Comparison of ENCODE assay signal across 8 mouse cellular contexts in the genomic region with DNA sequence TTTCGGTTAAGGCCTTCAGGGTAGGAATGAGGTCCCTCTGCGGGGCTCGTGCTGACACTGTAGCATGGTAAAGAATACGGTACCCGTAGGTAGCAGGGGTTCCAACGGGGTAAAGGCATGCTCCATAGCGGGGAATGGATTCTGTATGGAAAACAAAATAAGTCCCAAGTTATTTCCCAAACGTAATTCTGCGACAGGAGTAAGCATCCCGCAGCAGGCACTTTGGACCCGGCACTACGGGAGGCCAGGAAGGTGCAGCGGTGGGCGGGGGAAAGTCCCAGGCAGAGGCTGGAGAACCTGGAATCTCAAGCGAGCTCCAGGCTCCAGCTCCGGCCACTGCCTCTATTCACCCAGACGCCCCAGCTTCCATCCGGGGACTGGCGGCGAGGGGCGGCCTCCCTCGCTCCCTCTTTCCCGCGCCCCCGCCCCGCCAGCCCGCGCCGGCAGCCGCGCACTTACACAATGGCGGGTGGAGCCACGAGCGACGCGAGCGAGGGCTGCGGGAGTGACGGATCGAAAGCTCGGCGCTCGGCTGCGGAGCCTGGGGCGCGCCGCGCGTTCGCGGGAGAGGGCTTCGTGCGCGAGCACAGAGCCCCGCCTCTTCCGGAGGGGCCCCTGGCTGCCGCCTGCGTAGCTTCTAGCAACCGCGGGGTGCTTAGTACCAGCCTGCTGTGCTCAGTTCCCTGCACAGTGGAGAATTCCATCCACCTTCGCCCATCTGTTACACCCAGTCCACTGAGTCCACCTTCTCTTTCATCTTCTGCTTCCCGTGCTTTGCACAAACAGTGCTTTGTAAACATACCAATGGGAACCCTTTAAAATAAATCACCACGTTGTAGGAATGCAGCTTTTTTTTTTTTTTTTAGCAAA. TPM values are rescaled to one million over a fixed set of nuclear protein-coding genes. Genes with fewer than 3 reads are reported as not detected.
DNase-seq lines count a peak whose midpoint lies in the region; ATAC-seq lines count a peak whose summit lies in the region.

A gene (minus strand): TSS at position 602 of the 870 bp plus-strand sequence.

- H3K9ac ChIP-seq in forebrain, embryonic 14.5 days (ENCODE audit: low read length), result peak within 1 kb of the TSS; percentile 87
- H3K9ac ChIP-seq in neural tube, embryonic 15.5 days (replicated peaks), result peak within 1 kb of the TSS; percentile 82

- DNase-seq in ES-CJ7 (ENCODE audit: low read depth, low spot score), result peak; percentile 91
- peak; percentile 93 for DNase-seq in cerebellum, adult 11 months
- peak; percentile 98 for DNase-seq in forebrain, embryonic 14.5 days (ENCODE audit: low spot score)
- DNase-seq in heart, postnatal 14 days, result peak; percentile 95 to 96
- DNase-seq in layer of hippocampus, adult 11-12 months (ENCODE audit: low spot score), result peak; percentile 93
- peak; percentile 91 to 93 for DNase-seq in lung, adult 18-20 months
- peak; percentile 92 for DNase-seq in testis, postnatal 14 days (ENCODE audit: low spot score)

- H3K9me3 ChIP-seq in forebrain, embryonic 14.5 days (replicated peaks; ENCODE audit: control insufficient read depth, low read length), result no peaks in the 10 kb centered on the region
- H3K9me3 ChIP-seq in neural tube, embryonic 15.5 days (replicated peaks), result no peaks in the 10 kb centered on the region

- H3K4me2 ChIP-seq in forebrain, embryonic 14.5 days (ENCODE audit: low read length), result peak within 1 kb of the TSS; percentile 56
- H3K4me2 ChIP-seq in neural tube, embryonic 15.5 days, result peak within 1 kb of the TSS; percentile 65

- no peaks in the 10 kb centered on the region for H3K27me3 ChIP-seq in forebrain, embryonic 14.5 days (replicated peaks; ENCODE audit: control insufficient read depth, insufficient read depth, low read length)
- no peaks in the 10 kb centered on the region for H3K27me3 ChIP-seq in neural tube, embryonic 15.5 days (replicated peaks)

- H3K36me3 ChIP-seq in forebrain, embryonic 14.5 days (ENCODE audit: control insufficient read depth, insufficient read depth, low read length), result no peaks in the 10 kb centered on the region
- no peaks in the 10 kb centered on the region for H3K36me3 ChIP-seq in neural tube, embryonic 15.5 days

- H3K4me3 ChIP-seq in forebrain, embryonic 14.5 days (ENCODE audit: low read depth, low read length), result peak within 1 kb of the TSS; percentile 50
- H3K4me3 ChIP-seq in neural tube, embryonic 15.5 days (replicated peaks), result peak within 1 kb of the TSS; percentile 60

- peak within 1 kb of the TSS; percentile 95 for H3K27ac ChIP-seq in forebrain, embryonic 14.5 days (ENCODE audit: low read depth, low read length)
- H3K27ac ChIP-seq in neural tube, embryonic 15.5 days (replicated peaks), result peak within 1 kb of the TSS; percentile 97

- peak; percentile 99 for ATAC-seq in forebrain, embryonic 14.5 days
- ATAC-seq in neural tube, embryonic 15.5 days (ENCODE audit: low FRiP score), result peak; percentile 99

- intact Hi-C loops in heart, postnatal 14 days (cut with DNase I), result loop anchor here (5.0 to 10.0 kb wide), 4 partner anchors 121 to 391 kb away; no protein-coding TSS in a partner anchor

- under 1% methylated on average over 62 of the region's 63 CpGs for WGBS in forebrain, embryonic 14.5 days
- WGBS in neural tube, embryonic 15.5 days, result under 1% methylated on average over 61 of the region's 63 CpGs

- peaks cover 3% of the 10 kb centered on the region; the same call in 1 of the 2 replicates for H3K4me1 ChIP-seq in forebrain, embryonic 14.5 days (ENCODE audit: control insufficient read depth, insufficient read depth, low read length)
- peaks cover 7% of the 10 kb centered on the region; the same call in 1 of the 2 replicates for H3K4me1 ChIP-seq in neural tube, embryonic 15.5 days

RNA-seq across cellular contexts. Expression of the gene that starts here (rescaled TPM):
- polyA plus RNA-seq in forebrain, embryonic 14.5 days (2014; fragmentation: Nextera tagmentation; extraction: Ambion mirVana), result 5.5 and 7.0 TPM in 2 replicates
- total RNA-seq in heart, postnatal 14 days (2021), result 1 to 10 TPM; 4.6 to 4.7 TPM
- 4.7 and 8.4 TPM in 2 replicates for polyA plus RNA-seq in neural tube, embryonic 15.5 days (2015; fragmentation: Nextera tagmentation; extraction: Ambion mirVana)

Comparison
In these comparisons a context has a peak if more than half of its experiments do, and no peak if none do; other contexts are left out.
1. Peak in every context shown above with its lines: DNase-seq, ATAC-seq, H3K4me3 ChIP-seq and H3K27ac ChIP-seq.